Mouse (Mus musculus) neural tube, embryonic 14.5 days (tissue): Measurements from ENCODE around the gene Fstl1. TPM values are rescaled to one million over a fixed set of nuclear protein-coding genes. Genes with fewer than 3 reads are reported as not detected.

Experiments
- ATAC-seq: fragments of 200-750 bp; cut with Nextera tagmentation; 2 replicates; pipeline ENCODE4 v1.8.0; 2017; ENCODE audit warnings: low read depth, mild to moderate bottlenecking, moderate TSS enrichment, moderate library complexity
- H3K27ac ChIP-seq: fragments of 300-500 bp; sonication (generic); 2 replicates; pipeline ENCODE4 v1.5.1; 2014; ENCODE audit warnings: low read depth, mild to moderate bottlenecking, control low read depth, low read length, moderate library complexity, mixed read lengths
- H3K27me3 ChIP-seq: fragments of 300-500 bp; sonication (generic); 2 replicates; pipeline ENCODE4 v1.6.1; 2014; ENCODE audit warnings: low read length; ENCODE audit not compliant: control insufficient read depth, insufficient read depth
- H3K36me3 ChIP-seq: fragments of 300-500 bp; sonication (generic); 2 replicates; pipeline ENCODE4 v1.6.1; 2014; ENCODE audit warnings: low read length, mixed read lengths; ENCODE audit not compliant: control insufficient read depth, insufficient read depth
- H3K4me1 ChIP-seq: fragments of 300-500 bp; sonication (generic); 2 replicates; pipeline ENCODE4 v1.6.1; 2014; ENCODE audit warnings: low read length; ENCODE audit not compliant: control insufficient read depth, insufficient read depth
- H3K4me2 ChIP-seq: fragments of 300-500 bp; sonication (generic); 2 replicates; pipeline ENCODE4 v1.6.1; 2014; ENCODE audit warnings: mild to moderate bottlenecking, low read depth, low read length, control low read depth
- H3K4me3 ChIP-seq: fragments of 300-500 bp; sonication (generic); 2 replicates; pipeline ENCODE4 v1.5.1; 2014; ENCODE audit warnings: low read depth, low read length, control low read depth, mixed read lengths
- H3K9ac ChIP-seq: fragments of 300-500 bp; sonication (generic); replicated peaks from 2 replicates; pipeline ENCODE4 v1.6.1; 2014; ENCODE audit warnings: low read depth, mild to moderate bottlenecking, control low read depth, low read length, mixed read lengths
- H3K9me3 ChIP-seq: fragments of 300-500 bp; sonication (generic); 2 replicates; pipeline ENCODE4 v1.6.1; 2016; ENCODE audit warnings: low read length; ENCODE audit not compliant: control insufficient read depth
- WGBS: fragments of 180-500 bp; shearing (Covaris S2); extraction: QIAGEN DNeasy Blood & Tissue Kit; methylation state at CpG from one replicate; pipeline ENCODE4 v1.1.7; 2014; 5-methylcytosine and 5-hydroxymethylcytosine counted together
- polyA plus RNA-seq: library from polyadenylated mRNA; unstranded; fragments of >200 nt; fragmentation: Nextera tagmentation; extraction: Ambion mirVana; gene quantifications from 2 replicates; pipeline ENCODE4 v1.2.1, GENCODE M21; 2014

Gene Fstl1
- polyA plus RNA-seq, 1 experiment from 2014 or later, result 62.8 TPM

- Histone ChIP-seq H3K27ac (no peak overlapping the region), H3K9me3 (no peaks in the 10 kb centered on the region), H3K4me2 (no peak overlapping the region), H3K36me3 (peaks cover 23% of the 10 kb centered on the region; the same call in 1 of the 2 replicates), H3K9ac (no peak overlapping the region), H3K27me3 (no peaks in the 10 kb centered on the region), H3K4me3 (no peak overlapping the region), H3K4me1 (no peaks in the 10 kb centered on the region)
- WGBS, result 88% methylated on average over 12 of the region's 12 CpGs
- no peak for ATAC-seq
Measured at GRCm38 (mm10) chr16:37824778-37825505, 48.3 kb downstream of the Fstl1 start.

- H3K4me1 ChIP-seq, result no peaks in the 10 kb centered on the region
- peaks cover 23% of the 10 kb centered on the region; the same call in 1 of the 2 replicates for H3K36me3 ChIP-seq
- no peak overlapping the region for H3K9ac ChIP-seq
- WGBS, result 96% methylated on average over 3 of the region's 3 CpGs
- no peaks in the 10 kb centered on the region for H3K9me3 ChIP-seq
- no peak overlapping the region for H3K4me3 ChIP-seq
- ATAC-seq, result no peak
- H3K4me2 ChIP-seq, result no peak overlapping the region
- H3K27ac ChIP-seq, result no peak overlapping the region
- no peaks in the 10 kb centered on the region for H3K27me3 ChIP-seq
Measured at GRCm38 (mm10) chr16:37826286-37826685, 49.6 kb downstream of the Fstl1 start.

GRCm38 (mm10) chr16:37831041-37831440 lies 54.4 kb downstream of the Fstl1 start:
- H3K4me2 ChIP-seq, result no peak overlapping the region
- peaks cover 16% of the 10 kb centered on the region; the same call in 1 of the 2 replicates for H3K36me3 ChIP-seq
- H3K27ac ChIP-seq, result no peak overlapping the region
- no peaks in the 10 kb centered on the region for H3K27me3 ChIP-seq
- H3K4me3 ChIP-seq, result no peak overlapping the region
- H3K4me1 ChIP-seq, result no peaks in the 10 kb centered on the region
- no peak for ATAC-seq
- 81% methylated on average over 7 of the region's 7 CpGs for WGBS
- H3K9ac ChIP-seq, result no peak overlapping the region
- no peaks in the 10 kb centered on the region for H3K9me3 ChIP-seq

GRCm38 (mm10) chr16:37837571-37837970 lies 60.9 kb downstream of the Fstl1 start:
- no peaks in the 10 kb centered on the region for H3K9me3 ChIP-seq
- no peaks in the 10 kb centered on the region for H3K27me3 ChIP-seq
- H3K36me3 ChIP-seq, result no peaks in the 10 kb centered on the region
- no peak overlapping the region for H3K27ac ChIP-seq
- no peak overlapping the region for H3K4me3 ChIP-seq
- WGBS, result 72% methylated on average over 3 of the region's 3 CpGs
- H3K4me2 ChIP-seq, result no peak overlapping the region
- no peak for ATAC-seq
- no peaks in the 10 kb centered on the region for H3K4me1 ChIP-seq
- no peak overlapping the region for H3K9ac ChIP-seq

- H3K27me3 ChIP-seq, result no peaks in the 10 kb centered on the region
- no peak overlapping the region for H3K4me3 ChIP-seq
- H3K9me3 ChIP-seq, result no peaks in the 10 kb centered on the region
- H3K4me2 ChIP-seq, result no peak overlapping the region
- no peak for ATAC-seq
- no peak overlapping the region for H3K9ac ChIP-seq
- H3K4me1 ChIP-seq, result no peaks in the 10 kb centered on the region
- 80% methylated on average over 2 of the region's 2 CpGs for WGBS
- H3K27ac ChIP-seq, result no peak overlapping the region
- H3K36me3 ChIP-seq, result no peaks in the 10 kb centered on the region
Measured at GRCm38 (mm10) chr16:37842439-37842838, 65.8 kb downstream of the Fstl1 start.

- no peaks in the 10 kb centered on the region for H3K4me1 ChIP-seq
- H3K27me3 ChIP-seq, result no peaks in the 10 kb centered on the region
- H3K9ac ChIP-seq, result no peak overlapping the region
- no peaks in the 10 kb centered on the region for H3K9me3 ChIP-seq
- no peak overlapping the region for H3K27ac ChIP-seq
- no peak for ATAC-seq
- H3K4me3 ChIP-seq, result no peak overlapping the region
- WGBS, result 91% methylated on average over 12 of the region's 12 CpGs
- H3K36me3 ChIP-seq, result no peaks in the 10 kb centered on the region
- no peak overlapping the region for H3K4me2 ChIP-seq
Measured at GRCm38 (mm10) chr16:37843740-37844139, 67.1 kb downstream of the Fstl1 start.

GRCm38 (mm10) chr16:37845202-37845925 lies 68.7 kb downstream of the Fstl1 start:
- H3K27me3 ChIP-seq, result no peaks in the 10 kb centered on the region
- no peaks in the 10 kb centered on the region for H3K9me3 ChIP-seq
- H3K4me2 ChIP-seq, result no peak overlapping the region
- no peak for ATAC-seq
- no peaks in the 10 kb centered on the region for H3K4me1 ChIP-seq
- 87% methylated on average over 7 of the region's 7 CpGs for WGBS
- H3K27ac ChIP-seq, result no peak overlapping the region
- no peaks in the 10 kb centered on the region for H3K36me3 ChIP-seq
- no peak overlapping the region for H3K4me3 ChIP-seq
- H3K9ac ChIP-seq, result no peak overlapping the region

GRCm38 (mm10) chr16:37847081-37847480 lies 70.4 kb downstream of the Fstl1 start:
- WGBS, result 89% methylated on average over 3 of the region's 3 CpGs
- no peaks in the 10 kb centered on the region for H3K36me3 ChIP-seq
- H3K4me3 ChIP-seq, result no peak overlapping the region
- ATAC-seq, result no peak
- no peak overlapping the region for H3K27ac ChIP-seq
- H3K27me3 ChIP-seq, result no peaks in the 10 kb centered on the region
- H3K9me3 ChIP-seq, result no peaks in the 10 kb centered on the region
- no peak overlapping the region for H3K9ac ChIP-seq
- no peaks in the 10 kb centered on the region for H3K4me1 ChIP-seq
- no peak overlapping the region for H3K4me2 ChIP-seq

- no peak for ATAC-seq
- no peaks in the 10 kb centered on the region for H3K4me1 ChIP-seq
- 54% methylated on average over 5 of the region's 5 CpGs for WGBS
- H3K36me3 ChIP-seq, result no peaks in the 10 kb centered on the region
- H3K9me3 ChIP-seq, result no peaks in the 10 kb centered on the region
- no peak overlapping the region for H3K9ac ChIP-seq
- H3K4me2 ChIP-seq, result no peak overlapping the region
- H3K4me3 ChIP-seq, result no peak overlapping the region
- no peak overlapping the region for H3K27ac ChIP-seq
- no peaks in the 10 kb centered on the region for H3K27me3 ChIP-seq
Measured at GRCm38 (mm10) chr16:37851366-37851765, 74.7 kb downstream of the Fstl1 start.
